Mouse (Mus musculus): ENCODE data around the gene Trim56. TPM values are rescaled to one million over a fixed set of nuclear protein-coding genes. Genes with fewer than 3 reads are reported as not detected.

Gene Trim56
- total and polyA plus RNA-seq, 2 experiments from 2014 or later: 1.2 to 3.7 TPM

- Histone ChIP-seq H3K9ac (replicated peaks; ENCODE audit: low read length, poor library complexity, severe bottlenecking) (no peak overlapping the region), H3K9me3 (ENCODE audit: low read length) (no peaks in the 10 kb centered on the region), H3K4me1 (ENCODE audit: insufficient read depth, low read length) (no peaks in the 10 kb centered on the region), H3K27me3 (ENCODE audit: insufficient read depth, low read length) (no peaks in the 10 kb centered on the region), H3K4me2 (ENCODE audit: low read depth, low read length, poor library complexity, severe bottlenecking) (no peak overlapping the region), H3K27ac (ENCODE audit: low read depth, low read length) (no peak overlapping the region), H3K36me3 (ENCODE audit: insufficient read depth, low read length) (no peaks in the 10 kb centered on the region), H3K4me3 (ENCODE audit: low read depth, low read length) (no peak overlapping the region)
- no peak for TF ChIP-seq CTCF (IDR thresholded peaks at IDR 0.05)
- ATAC-seq (ENCODE audit: low FRiP score) (no peak), DNase-seq (ENCODE audit: low spot score) (no peak)
- 62% methylated on average over 1 of the region's 1 CpGs for WGBS
Measured at GRCm38 (mm10) chr5:137096037-137096436, 20.0 kb downstream of the Trim56 start.

- Histone ChIP-seq H3K9me3 (ENCODE audit: low read length) (no peaks in the 10 kb centered on the region), H3K9ac (replicated peaks; ENCODE audit: low read length, poor library complexity, severe bottlenecking) (no peak overlapping the region), H3K27me3 (ENCODE audit: insufficient read depth, low read length) (no peaks in the 10 kb centered on the region), H3K4me3 (ENCODE audit: low read depth, low read length) (no peak overlapping the region), H3K4me2 (ENCODE audit: low read depth, low read length, poor library complexity, severe bottlenecking) (no peak overlapping the region), H3K27ac (ENCODE audit: low read depth, low read length) (no peak overlapping the region), H3K4me1 (ENCODE audit: insufficient read depth, low read length) (no peaks in the 10 kb centered on the region), H3K36me3 (ENCODE audit: insufficient read depth, low read length) (no peaks in the 10 kb centered on the region)
- no peak for ATAC-seq (ENCODE audit: low FRiP score)
- DNase-seq (ENCODE audit: low spot score): no peak
- no peak for TF ChIP-seq CTCF (IDR thresholded peaks at IDR 0.05)
- 86% methylated on average over 10 of the region's 10 CpGs for WGBS
Measured at GRCm38 (mm10) chr5:137095135-137095534, 20.9 kb downstream of the Trim56 start.

- Histone ChIP-seq H3K4me2 (ENCODE audit: low read depth, low read length, poor library complexity, severe bottlenecking) (no peak overlapping the region), H3K27ac (ENCODE audit: low read depth, low read length) (no peak overlapping the region), H3K4me3 (ENCODE audit: low read depth, low read length) (no peak overlapping the region), H3K27me3 (ENCODE audit: insufficient read depth, low read length) (no peaks in the 10 kb centered on the region), H3K9me3 (ENCODE audit: low read length) (no peaks in the 10 kb centered on the region), H3K9ac (replicated peaks; ENCODE audit: low read length, poor library complexity, severe bottlenecking) (no peak overlapping the region), H3K4me1 (ENCODE audit: insufficient read depth, low read length) (no peaks in the 10 kb centered on the region), H3K36me3 (ENCODE audit: insufficient read depth, low read length) (no peaks in the 10 kb centered on the region)
- no peak for ATAC-seq (ENCODE audit: low FRiP score)
- 83% methylated on average over 9 of the region's 9 CpGs for WGBS
- DNase-seq (ENCODE audit: low spot score): no peak
- TF ChIP-seq CTCF (IDR thresholded peaks at IDR 0.05): no peak
Measured at GRCm38 (mm10) chr5:137093720-137094119, 22.3 kb downstream of the Trim56 start.

GRCm38 (mm10) chr5:137091560-137091959, 24.4 kb downstream of the Trim56 start:
- 68% methylated on average over 6 of the region's 6 CpGs for WGBS
- Histone ChIP-seq H3K4me2 (ENCODE audit: low read depth, low read length, poor library complexity, severe bottlenecking) (no peak overlapping the region), H3K4me3 (ENCODE audit: low read depth, low read length) (no peak overlapping the region), H3K27ac (ENCODE audit: low read depth, low read length) (no peak overlapping the region), H3K27me3 (ENCODE audit: insufficient read depth, low read length) (no peaks in the 10 kb centered on the region), H3K9me3 (ENCODE audit: low read length) (no peaks in the 10 kb centered on the region), H3K4me1 (ENCODE audit: insufficient read depth, low read length) (no peaks in the 10 kb centered on the region), H3K36me3 (ENCODE audit: insufficient read depth, low read length) (no peaks in the 10 kb centered on the region), H3K9ac (replicated peaks; ENCODE audit: low read length, poor library complexity, severe bottlenecking) (no peak overlapping the region)
- ATAC-seq (ENCODE audit: low FRiP score) (no peak), DNase-seq (ENCODE audit: low spot score) (no peak)
- TF ChIP-seq CTCF (IDR thresholded peaks at IDR 0.05): no peak

DNA sequence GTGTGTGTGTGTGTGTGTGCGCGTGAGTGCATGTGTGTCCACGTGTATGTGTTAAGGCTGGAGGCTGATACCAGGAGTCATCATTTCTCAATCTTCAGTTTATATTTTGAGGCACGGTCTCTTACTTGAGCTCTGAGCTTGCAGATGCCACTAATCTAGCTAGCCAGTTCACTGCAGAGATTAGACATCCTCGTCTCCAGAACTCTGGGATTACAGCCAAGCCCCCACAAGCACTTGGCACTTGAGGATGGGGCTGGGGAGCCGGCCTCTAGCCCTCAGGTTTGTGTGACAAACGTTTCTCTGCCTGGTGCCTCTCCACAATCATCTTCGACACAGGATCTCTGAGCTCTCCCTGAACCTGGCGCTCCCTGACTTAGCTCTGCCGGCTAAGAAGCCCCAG, 25.1 kb downstream of the Trim56 start:
- DNase-seq (ENCODE audit: low spot score) (no peak), ATAC-seq (ENCODE audit: low FRiP score) (no peak)
- Histone ChIP-seq H3K36me3 (ENCODE audit: insufficient read depth, low read length) (no peaks in the 10 kb centered on the region), H3K4me1 (ENCODE audit: insufficient read depth, low read length) (no peaks in the 10 kb centered on the region), H3K9me3 (ENCODE audit: low read length) (no peaks in the 10 kb centered on the region), H3K4me2 (ENCODE audit: low read depth, low read length, poor library complexity, severe bottlenecking) (no peak overlapping the region), H3K27me3 (ENCODE audit: insufficient read depth, low read length) (no peaks in the 10 kb centered on the region), H3K9ac (replicated peaks; ENCODE audit: low read length, poor library complexity, severe bottlenecking) (no peak overlapping the region), H3K27ac (ENCODE audit: low read depth, low read length) (no peak overlapping the region), H3K4me3 (ENCODE audit: low read depth, low read length) (no peak overlapping the region)
- 73% methylated on average over 10 of the region's 10 CpGs for WGBS
- TF ChIP-seq CTCF (IDR thresholded peaks at IDR 0.05): no peak

DNA sequence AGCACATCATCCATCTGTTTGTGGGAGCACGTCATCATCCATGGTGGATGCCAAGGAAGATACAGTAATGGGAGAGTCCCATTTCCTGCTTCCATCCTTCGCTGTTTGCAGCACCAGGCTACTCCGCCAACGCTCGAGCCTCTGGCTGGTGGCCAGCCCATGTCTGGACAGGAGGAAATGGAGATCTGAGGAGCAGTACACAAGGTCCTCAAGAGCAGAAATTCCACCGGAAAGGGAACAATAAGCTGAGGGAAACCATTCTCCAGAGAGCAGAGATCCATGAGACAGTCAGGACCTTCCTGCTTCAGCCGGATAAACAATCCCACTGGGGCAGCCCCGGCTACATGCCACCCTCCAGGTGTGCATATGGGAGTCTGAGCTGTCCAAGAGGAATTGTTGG, 28.6 kb downstream of the Trim56 start:
- 82% methylated on average over 8 of the region's 8 CpGs for WGBS
- H3K4me3 ChIP-seq (ENCODE audit: low read depth, low read length): no peak overlapping the region
- H3K4me1 ChIP-seq (ENCODE audit: insufficient read depth, low read length): no peaks in the 10 kb centered on the region
- H3K36me3 ChIP-seq (ENCODE audit: insufficient read depth, low read length): no peaks in the 10 kb centered on the region
- no peaks in the 10 kb centered on the region for H3K9me3 ChIP-seq (ENCODE audit: low read length)
- no peak for TF ChIP-seq CTCF (IDR thresholded peaks at IDR 0.05)
- H3K9ac ChIP-seq (replicated peaks; ENCODE audit: low read length, poor library complexity, severe bottlenecking): no peak overlapping the region
- no peak for ATAC-seq (ENCODE audit: low FRiP score)
- no peaks in the 10 kb centered on the region for H3K27me3 ChIP-seq (ENCODE audit: insufficient read depth, low read length)
- no peak overlapping the region for H3K4me2 ChIP-seq (ENCODE audit: low read depth, low read length, poor library complexity, severe bottlenecking)
- DNase-seq (ENCODE audit: low spot score): no peak
- H3K27ac ChIP-seq (ENCODE audit: low read depth, low read length): no peak overlapping the region
